Mouse (Mus musculus): ENCODE data around the gene Slmap.
"Not testable (repeated sequence)": the region's sequence is repeated elsewhere in the genome, so short reads cannot be mapped to it uniquely, and the experiment has no call there.

Slmap gene

GRCm38 (mm10) chr14:26534757-26535479 is at the start of gene Slmap:
TSS of gene Slmap (minus strand) at chr14:26534931.
- peak; percentile 100 for DNase-seq (ENCODE audit: low read depth, low spot score)

DNA sequence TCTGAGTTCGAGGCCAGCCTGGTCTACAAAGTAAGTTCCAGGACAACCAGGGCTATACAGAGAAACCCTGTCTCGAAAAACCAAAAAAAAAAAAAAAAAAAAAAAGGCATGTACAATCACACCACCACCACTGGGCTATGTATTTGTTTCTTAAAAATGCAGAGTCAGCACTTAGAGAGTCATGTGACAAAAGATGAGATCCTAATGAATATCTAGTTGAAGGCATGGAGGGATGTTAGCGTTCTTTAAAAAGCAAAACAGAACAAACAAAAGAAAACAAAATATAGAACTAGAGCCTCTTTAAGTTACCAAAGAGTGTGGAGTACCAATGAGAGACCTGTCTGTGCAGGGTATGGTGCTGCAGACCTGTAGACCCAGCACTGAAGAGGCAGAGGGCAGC is 48.9 kb upstream of the Slmap start:
- DNase-seq (ENCODE audit: low read depth, low spot score): no peak

DNA sequence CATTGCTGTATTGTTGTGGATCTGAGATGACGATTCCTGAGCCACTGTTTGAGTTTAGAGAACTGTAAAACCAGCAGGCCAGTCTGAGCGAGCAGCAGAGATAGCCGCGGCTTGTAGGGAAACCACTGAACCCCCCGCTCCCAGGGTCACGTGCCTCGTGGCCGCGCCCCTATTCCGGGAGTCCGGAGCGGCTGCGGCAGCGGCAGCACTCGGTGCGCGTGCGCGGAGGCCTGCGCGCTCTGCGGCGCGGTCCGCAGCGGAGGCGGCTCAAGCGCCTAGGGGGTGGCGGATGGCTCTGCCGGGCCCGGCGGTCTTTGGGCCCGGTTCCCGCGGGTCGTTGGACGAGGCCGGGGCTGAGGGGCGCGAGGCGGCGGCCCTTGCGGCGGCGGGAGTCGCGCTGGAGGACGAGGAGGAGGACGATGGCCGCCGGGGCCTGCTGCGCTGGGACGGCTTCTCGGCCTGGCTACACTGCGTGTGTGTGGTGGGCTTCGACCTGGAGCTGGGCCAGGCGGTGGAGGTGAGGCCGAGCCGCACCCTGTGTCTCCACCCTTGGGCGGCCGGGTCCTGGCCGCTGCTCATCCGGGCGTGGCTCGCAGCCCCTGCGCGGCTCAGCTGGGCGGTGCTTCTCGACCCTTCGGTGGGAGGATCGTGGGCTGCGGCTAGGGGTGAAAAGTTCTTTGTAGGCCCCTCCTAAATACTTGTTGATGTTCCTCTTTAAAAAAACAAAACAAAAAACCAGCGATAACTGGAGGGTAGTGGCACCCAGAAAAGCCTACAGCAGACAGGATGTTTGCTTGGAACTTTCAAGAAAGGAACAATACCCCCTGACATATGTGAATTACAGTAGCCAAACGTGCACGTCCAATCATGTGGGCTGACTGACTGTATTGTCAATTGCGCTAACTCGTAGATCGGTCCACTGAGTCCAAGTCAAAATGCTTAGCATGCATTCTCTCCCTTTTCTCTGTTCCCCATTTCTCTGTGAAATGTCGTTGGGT is 44.9 kb upstream of the Slmap start:
- peak; percentile 90 for DNase-seq (ENCODE audit: low read depth, low spot score)

DNA sequence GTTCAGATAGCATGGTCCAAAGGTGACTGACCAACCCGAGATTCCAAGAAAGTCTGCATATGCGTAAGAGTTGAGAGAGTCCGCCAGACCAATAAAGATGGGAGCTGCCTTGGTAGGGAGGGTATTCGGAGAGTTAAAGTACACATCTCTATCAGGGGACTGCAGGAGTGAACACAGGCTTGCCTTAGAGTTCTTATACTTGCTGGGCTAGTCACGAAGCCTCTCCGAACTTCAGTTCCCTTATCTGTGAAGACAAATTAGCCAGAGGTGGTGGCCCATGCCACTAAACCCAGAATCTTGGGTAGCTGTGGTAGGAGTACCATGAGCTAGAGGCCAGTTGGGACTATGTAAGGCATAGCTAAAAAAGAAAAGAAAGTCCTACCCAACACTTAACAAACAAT is 44.1 kb upstream of the Slmap start:
- peak; percentile 8 for DNase-seq (ENCODE audit: low read depth, low spot score)

GRCm38 (mm10) chr14:26576255-26576780 is 41.6 kb upstream of the Slmap start:
- DNase-seq (ENCODE audit: low read depth, low spot score): no peak

DNA sequence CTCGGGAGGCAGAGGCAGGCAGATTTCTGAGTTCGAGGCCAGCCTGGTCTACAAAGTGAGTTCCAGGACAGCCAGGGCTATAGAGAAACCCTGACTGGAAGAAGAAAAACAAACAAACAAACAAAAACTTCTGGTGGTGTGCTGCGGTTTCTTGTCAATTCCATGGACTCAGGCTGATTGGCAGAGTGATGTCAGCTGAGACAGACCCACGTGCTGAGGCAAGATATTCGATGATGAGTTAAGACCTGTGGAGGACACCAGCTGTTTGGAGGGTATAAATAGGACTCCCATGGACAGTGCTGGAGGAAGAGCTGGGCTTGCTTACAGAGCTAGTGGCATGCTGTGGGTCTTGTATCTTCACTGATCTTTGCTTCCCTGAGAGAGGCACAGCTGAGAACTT is 38.8 kb upstream of the Slmap start, which contains the start of gene Dennd6a:
TSS of gene Dennd6a (plus strand) at position 301 of the 400 bp plus-strand sequence.
- not testable (repeated sequence) for DNase-seq (ENCODE audit: low read depth, low spot score)

- no peak for DNase-seq (ENCODE audit: low read depth, low spot score)
Observed at GRCm38 (mm10) chr14:26571951-26572675, 37.4 kb upstream of the Slmap start.

GRCm38 (mm10) chr14:26569880-26570279 is 35.1 kb upstream of the Slmap start:
- DNase-seq (ENCODE audit: low read depth, low spot score): no peak

GRCm38 (mm10) chr14:26562247-26562646 is 27.5 kb upstream of the Slmap start:
- DNase-seq (ENCODE audit: low read depth, low spot score): no peak

DNA sequence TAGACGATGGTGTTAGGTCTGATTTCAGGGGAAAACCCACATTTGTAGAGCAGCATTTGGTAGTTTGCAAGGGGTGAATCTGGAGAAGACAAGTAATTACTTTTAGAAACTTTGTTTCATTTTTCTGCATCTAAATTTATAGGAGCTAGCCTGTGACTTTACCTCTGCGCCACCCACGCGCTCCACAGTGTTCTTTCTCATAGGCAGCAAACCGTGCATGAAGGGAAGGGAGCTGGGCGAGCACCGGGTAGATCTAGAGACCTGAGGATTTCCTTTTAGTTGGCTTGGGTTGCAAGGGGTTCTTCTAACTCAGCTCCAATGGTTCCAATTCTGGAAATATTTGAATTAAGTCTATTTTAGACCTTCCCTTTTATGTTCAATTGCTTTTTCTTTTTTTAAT is 23.8 kb upstream of the Slmap start:
- no peak for DNase-seq (ENCODE audit: low read depth, low spot score)

- no peak for DNase-seq (ENCODE audit: low read depth, low spot score)
Observed at GRCm38 (mm10) chr14:26557581-26557980, 22.9 kb upstream of the Slmap start.

- no peak for DNase-seq (ENCODE audit: low read depth, low spot score)
Observed at GRCm38 (mm10) chr14:26552853-26553252, 18.1 kb upstream of the Slmap start.

GRCm38 (mm10) chr14:26552441-26552840 is 17.7 kb upstream of the Slmap start:
- no peak for DNase-seq (ENCODE audit: low read depth, low spot score)

GRCm38 (mm10) chr14:26550712-26551111 is 16.0 kb upstream of the Slmap start:
- no peak for DNase-seq (ENCODE audit: low read depth, low spot score)

- no peak for DNase-seq (ENCODE audit: low read depth, low spot score)
Observed at GRCm38 (mm10) chr14:26547516-26548488, 13.1 kb upstream of the Slmap start.

DNA sequence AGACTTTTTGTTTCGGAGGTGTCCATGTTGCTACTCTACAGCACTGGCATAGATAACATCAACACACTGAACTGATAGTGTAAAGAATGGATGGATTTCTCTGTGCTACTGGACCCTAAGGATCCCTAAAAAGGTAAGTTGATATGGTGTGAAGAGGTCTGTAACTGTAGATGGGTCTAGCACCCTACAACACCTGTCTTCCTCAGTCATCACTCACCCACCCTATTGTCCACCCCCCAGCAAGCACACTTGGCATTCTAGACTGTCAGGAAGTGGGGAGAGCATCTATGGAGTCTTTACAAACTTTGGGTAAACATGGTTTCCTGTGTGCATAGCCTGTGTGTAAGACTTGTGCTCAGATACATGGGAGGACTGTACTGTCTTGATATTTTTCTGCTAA is 7.4 kb upstream of the Slmap start:
- DNase-seq (ENCODE audit: low read depth, low spot score): no peak

DNA sequence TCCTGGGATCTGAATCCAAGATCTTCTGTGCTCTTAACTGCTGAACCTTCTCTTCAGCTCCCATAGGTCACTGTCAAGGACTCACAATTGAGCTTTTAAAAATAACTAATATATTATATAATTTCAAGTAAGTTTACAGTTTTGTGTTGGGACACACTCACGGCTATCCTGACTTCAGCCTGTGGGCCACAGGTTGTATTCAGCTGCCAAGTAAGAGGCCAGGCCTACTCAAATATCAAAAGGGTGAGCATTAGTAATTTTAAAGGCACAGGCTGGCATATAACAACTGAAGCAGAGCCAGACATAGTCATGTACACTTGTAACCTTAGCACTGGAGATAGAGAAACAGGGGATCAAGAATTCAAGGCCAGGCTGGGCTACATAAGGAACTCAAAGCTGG is 5.8 kb upstream of the Slmap start:
- DNase-seq (ENCODE audit: low read depth, low spot score): no peak

DNA sequence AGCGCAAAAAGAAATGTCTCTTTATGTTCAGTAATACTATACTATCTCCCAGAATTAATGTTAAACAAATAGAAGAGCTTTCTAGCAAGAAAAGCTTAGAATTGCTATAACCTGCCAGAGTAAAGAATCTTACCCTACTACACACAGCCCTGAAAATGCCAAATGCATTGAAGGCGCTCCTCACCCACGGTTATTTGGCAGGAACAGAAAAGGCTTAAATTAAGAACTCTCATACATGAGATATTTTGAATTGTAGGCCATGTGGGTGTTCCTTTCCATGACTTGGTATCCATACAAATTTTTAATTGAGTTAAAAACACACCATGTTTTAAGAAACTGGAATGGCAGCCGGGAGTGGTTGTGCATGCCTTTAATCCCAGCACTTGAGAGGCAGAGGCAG is 4.5 kb upstream of the Slmap start:
- no peak for DNase-seq (ENCODE audit: low read depth, low spot score)

DNA sequence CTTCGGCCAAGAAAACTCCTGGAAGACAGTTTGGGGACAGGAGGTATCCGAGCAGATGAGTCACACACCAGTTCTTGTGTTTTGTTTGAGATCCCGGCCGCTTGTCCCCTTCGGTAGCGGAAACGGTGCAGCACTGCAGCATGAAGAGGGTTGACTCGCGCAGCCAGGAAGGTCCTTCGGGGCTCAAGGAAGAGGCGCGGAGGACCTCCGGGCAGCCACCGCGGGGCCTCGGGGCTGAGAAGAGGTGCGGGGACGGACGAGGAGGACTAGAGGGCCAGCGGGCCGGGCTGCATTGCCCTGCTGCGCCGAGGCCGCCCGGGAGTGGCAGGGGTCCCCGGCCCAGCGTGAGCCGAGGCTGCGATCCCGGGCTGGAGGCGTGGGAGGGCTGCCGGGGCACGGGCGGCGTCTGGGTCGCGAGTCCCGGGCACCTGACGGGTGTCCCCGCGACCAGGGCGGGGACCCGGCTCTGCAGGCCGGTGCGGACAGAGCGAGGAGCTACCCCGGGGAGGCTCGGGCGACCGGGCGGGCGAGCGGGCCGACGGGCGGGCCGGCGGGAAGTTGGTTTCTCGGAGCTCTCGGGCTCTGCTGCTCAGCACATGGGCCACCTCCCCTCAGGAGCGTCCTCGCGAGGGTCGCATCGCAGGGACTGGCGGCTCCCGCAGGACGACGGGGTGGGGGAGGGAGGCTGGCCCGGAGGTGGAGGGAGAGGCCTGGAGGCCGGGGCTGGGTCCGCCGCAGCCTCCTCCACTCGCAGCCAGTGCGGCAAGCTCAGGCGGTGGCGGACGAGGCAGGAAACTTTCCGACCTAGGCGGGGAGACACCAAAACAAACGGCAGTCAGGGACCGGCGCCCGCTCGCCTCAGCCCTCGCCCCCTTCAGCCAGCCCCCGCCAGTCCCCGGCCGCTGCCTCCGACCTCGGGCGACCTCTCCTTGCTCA is 642 bp downstream of the Slmap start:
- peak; percentile 65 for DNase-seq (ENCODE audit: low read depth, low spot score)

Data from CD4-positive, CD25-positive, alpha-beta regulatory T cell, adult 2 months (primary cell).